15 mouse cellular contexts compared by ENCODE assay signal in genomic region chr16:13232043-13232442, GRCm38 (mm10). TPM values are rescaled to one million over a fixed set of nuclear protein-coding genes. Genes with fewer than 3 reads are reported as not detected.
DNase-seq lines count a peak whose midpoint lies in the region; ATAC-seq and TF ChIP-seq lines count a peak whose summit lies in the region.
"Had no signal": no experiment of that assay in that cellular context is flagged by ENCODE, and none has a peak within 500 bp of the region (broad histone marks: within the 10 kb centered on the region; RNA-seq: fewer than 3 reads in every experiment).

No protein-coding gene starts in this region.

- no peak overlapping the region for H3K4me2 ChIP-seq in heart, embryonic 16.5 days (ENCODE audit: low read depth, low read length)
- no peak overlapping the region for H3K4me2 ChIP-seq in embryonic facial prominence, embryonic 15.5 days (replicated peaks)
- no peak overlapping the region for H3K4me2 ChIP-seq in forebrain, embryonic 12.5 days
- H3K4me2 ChIP-seq: hindbrain, embryonic 14.5 days; midbrain, embryonic 13.5 days had no signal

- H3K27me3 ChIP-seq in heart, embryonic 16.5 days (ENCODE audit: control insufficient read depth, insufficient read depth, low read length) = no peaks in the 10 kb centered on the region
- no peaks in the 10 kb centered on the region for H3K27me3 ChIP-seq in embryonic facial prominence, embryonic 15.5 days
- H3K27me3 ChIP-seq in forebrain, embryonic 12.5 days = no peaks in the 10 kb centered on the region
- H3K27me3 ChIP-seq: midbrain, embryonic 13.5 days had no signal

- no peak for TF ChIP-seq CTCF in layer of hippocampus, adult 2 months (conservative IDR thresholded peaks at IDR 0.05)

- peaks cover 2% of the 10 kb centered on the region; the same call in 1 of the 2 replicates for H3K4me1 ChIP-seq in heart, embryonic 16.5 days (ENCODE audit: control insufficient read depth, insufficient read depth, low read length)
- peaks cover 8% of the 10 kb centered on the region; the same call in 1 of the 2 replicates for H3K4me1 ChIP-seq in embryonic facial prominence, embryonic 15.5 days
- H3K4me1 ChIP-seq in forebrain, embryonic 12.5 days = no peaks in the 10 kb centered on the region
- H3K4me1 ChIP-seq: midbrain, embryonic 13.5 days had no signal

- no peak for ATAC-seq in heart, embryonic 16.5 days (replicated peaks; ENCODE audit: extremely low read depth, insufficient read depth, low FRiP score)
- no peak for ATAC-seq in embryonic facial prominence, embryonic 15.5 days (ENCODE audit: insufficient number of reproducible peaks, low FRiP score, low TSS enrichment, low read depth)
- ATAC-seq in forebrain, embryonic 12.5 days (ENCODE audit: low FRiP score) = no peak
- ATAC-seq: forebrain, embryonic 16.5 days; inflammation-experienced regulatory T-cells, adult 6 months had no signal

- intact Hi-C loops in heart, postnatal 36 days (cut with DNase I) = no loop called here

- DNase-seq in heart, postnatal 36 days = no peak
- DNase-seq in layer of hippocampus, adult 2 months (ENCODE audit: low spot score in 2 of 2) = no peak
- no peak for DNase-seq in layer of hippocampus, adult 9-11 months
- DNase-seq in lung, postnatal 25 days (ENCODE audit: low spot score) = peak; percentile 22
- DNase-seq: cerebellum, adult 2 months; cerebellum, postnatal 25 days; thymus, adult 2 months; thymus, postnatal 4 days had no signal

- WGBS in heart, embryonic 16.5 days = 79% methylated on average over 7 of the region's 7 CpGs
- 79% methylated on average over 7 of the region's 7 CpGs for WGBS in embryonic facial prominence, embryonic 15.5 days
- WGBS in forebrain, embryonic 12.5 days = 90% methylated on average over 7 of the region's 7 CpGs

- H3K27ac ChIP-seq in heart, embryonic 16.5 days (ENCODE audit: low read length) = peak overlapping the region; percentile 76
- peak overlapping the region; percentile 41; the same call in 1 of the 2 replicates for H3K27ac ChIP-seq in layer of hippocampus, adult 2 months
- peak overlapping the region; percentile 74; the same call in 1 of the 2 replicates for H3K27ac ChIP-seq in embryonic facial prominence, embryonic 15.5 days (replicated peaks)
- no peak overlapping the region for H3K27ac ChIP-seq in forebrain, embryonic 12.5 days
- H3K27ac ChIP-seq: hindbrain, embryonic 14.5 days; midbrain, embryonic 13.5 days had no signal

- no peak overlapping the region for H3K9ac ChIP-seq in heart, embryonic 16.5 days (ENCODE audit: low read length)
- no peak overlapping the region for H3K9ac ChIP-seq in embryonic facial prominence, embryonic 15.5 days
- no peak overlapping the region for H3K9ac ChIP-seq in forebrain, embryonic 12.5 days
- H3K9ac ChIP-seq: hindbrain, embryonic 14.5 days; midbrain, embryonic 13.5 days had no signal

- H3K4me3 ChIP-seq in heart, embryonic 16.5 days (ENCODE audit: low read length) = no peak overlapping the region
- no peak overlapping the region for H3K4me3 ChIP-seq in layer of hippocampus, adult 2 months
- H3K4me3 ChIP-seq in embryonic facial prominence, embryonic 15.5 days (replicated peaks) = no peak overlapping the region
- H3K4me3 ChIP-seq in forebrain, embryonic 12.5 days (replicated peaks) = no peak overlapping the region
- H3K4me3 ChIP-seq: midbrain, embryonic 13.5 days had no signal

- H3K9me3 ChIP-seq in heart, embryonic 16.5 days (replicated peaks; ENCODE audit: control insufficient read depth, low read length) = no peaks in the 10 kb centered on the region
- H3K9me3 ChIP-seq in embryonic facial prominence, embryonic 15.5 days (replicated peaks) = no peaks in the 10 kb centered on the region
- H3K9me3 ChIP-seq in forebrain, embryonic 12.5 days = no peaks in the 10 kb centered on the region
- H3K9me3 ChIP-seq: midbrain, embryonic 13.5 days had no signal

- H3K36me3 ChIP-seq in heart, embryonic 16.5 days (ENCODE audit: control insufficient read depth, insufficient read depth) = no peaks in the 10 kb centered on the region
- no peaks in the 10 kb centered on the region for H3K36me3 ChIP-seq in embryonic facial prominence, embryonic 15.5 days
- no peaks in the 10 kb centered on the region for H3K36me3 ChIP-seq in forebrain, embryonic 12.5 days (replicated peaks)
- H3K36me3 ChIP-seq: midbrain, embryonic 13.5 days had no signal

RNA-seq across cellular contexts. Expression of gene Mrtfb, which starts 24.2 kb away (rescaled TPM):
- 12.7 and 13.7 TPM in 2 replicates for polyA plus RNA-seq in heart, embryonic 16.5 days (2015; fragmentation: Nextera tagmentation; extraction: Ambion mirVana)
- 10 to 100 TPM; 28.7 to 29.9 TPM for total RNA-seq in heart, postnatal 36 days (2021)
- 100 to 1,000 TPM; 173 to 185 TPM for total RNA-seq in layer of hippocampus, adult 2 months (2021)
- polyA plus RNA-seq in embryonic facial prominence, embryonic 15.5 days (2015; fragmentation: Nextera tagmentation; extraction: Ambion mirVana) = 23.0 and 26.2 TPM in 2 replicates
- polyA plus RNA-seq in forebrain, embryonic 12.5 days (2016; fragmentation: Nextera tagmentation; extraction: Ambion mirVana) = 15.5 and 15.8 TPM in 2 replicates
